Mouse (Mus musculus) frontal cortex, postnatal 36 days (tissue): ENCODE measurements around the gene Pdcd4.
A peak's percentile ranks its signal among the peaks of the same experiment; 100 is the strongest.

Source experiments
- DNase-seq, 2 experiments: peaks; one replicate each; pipeline ENCODE4 v3.0.0; 2022; ENCODE audit warnings: low spot score in 2 of 2

The Pdcd4 gene

DNA sequence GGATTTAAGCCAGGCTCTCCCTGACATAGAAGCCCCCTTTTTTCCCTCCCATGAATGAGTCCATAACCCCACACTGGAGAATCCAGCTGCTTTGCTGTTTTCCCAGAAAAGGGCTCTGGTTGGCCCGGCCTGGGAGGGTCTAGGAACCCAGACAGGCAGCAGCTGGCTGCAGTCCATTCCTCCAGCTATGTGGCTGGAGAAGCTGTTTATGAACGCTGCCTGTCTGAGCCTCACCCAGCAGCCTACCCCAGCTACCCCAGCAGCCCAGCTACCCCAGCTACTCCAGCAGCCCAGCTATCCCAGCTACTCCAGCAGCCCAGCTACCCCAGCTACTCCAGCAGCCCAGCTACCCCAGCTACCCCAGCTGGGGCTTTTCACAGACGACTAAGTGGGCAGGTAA is at the start of gene Pdcd4:
Gene Pdcd4, plus strand, starts transcription at position 171 of the 400 bp plus-strand sequence.
- no peak for DNase-seq

DNA sequence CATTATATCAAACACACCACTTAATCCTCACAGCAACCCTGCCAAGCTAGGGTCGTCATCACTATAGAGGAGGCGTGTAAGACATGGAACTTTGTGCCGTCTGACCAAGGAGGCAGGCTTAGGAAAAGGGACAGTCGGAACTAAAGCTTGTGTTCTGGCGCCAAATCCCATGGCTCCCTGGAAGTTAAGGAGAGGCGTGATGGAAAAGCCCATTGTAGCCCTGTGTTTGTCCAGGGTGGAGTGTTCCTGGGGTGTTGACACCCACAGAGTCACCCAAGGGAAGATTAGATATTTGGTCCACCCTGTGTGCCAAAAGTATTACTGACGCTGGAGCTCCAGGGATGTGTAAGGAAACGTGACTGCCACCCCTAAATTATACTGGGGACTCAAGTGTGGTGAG is 48.1 kb upstream of the Pdcd4 start:
- DNase-seq, result no peak

DNA sequence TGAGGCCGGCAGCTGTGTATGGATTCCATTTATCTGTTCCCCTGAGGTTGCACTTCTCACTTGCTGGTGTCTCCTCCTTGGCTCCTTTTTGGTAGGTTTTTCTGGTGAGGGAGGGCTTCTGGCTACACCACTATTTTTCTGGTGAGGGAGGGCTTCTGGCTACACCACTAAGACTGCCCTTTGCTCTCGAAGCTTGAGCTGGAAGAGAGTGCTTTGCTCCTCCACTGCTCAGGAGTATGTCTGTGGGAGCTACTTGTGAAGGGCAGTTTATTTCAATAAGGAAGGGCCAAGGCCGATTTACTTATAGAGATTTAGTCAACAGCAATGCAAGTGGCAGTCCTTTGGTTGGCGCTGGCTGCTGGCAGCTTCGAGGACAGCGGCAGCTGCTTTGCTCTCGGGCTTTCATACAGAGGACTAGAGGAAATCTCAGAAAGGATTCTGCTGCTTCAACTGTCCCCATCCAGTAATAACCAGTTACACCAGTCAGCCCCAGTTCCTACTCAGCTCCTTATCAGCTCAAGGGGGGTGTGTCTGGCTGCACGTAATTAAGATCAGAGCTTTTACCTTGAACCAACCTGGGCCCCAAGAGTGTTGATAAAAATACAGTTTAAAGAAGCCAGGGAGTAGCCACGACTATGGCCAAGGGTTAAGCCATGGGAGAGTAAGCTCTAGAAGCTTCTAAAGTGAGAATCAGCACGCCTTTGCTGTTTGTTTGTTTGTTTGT is 43.6 kb upstream of the Pdcd4 start:
- no peak for DNase-seq

DNA sequence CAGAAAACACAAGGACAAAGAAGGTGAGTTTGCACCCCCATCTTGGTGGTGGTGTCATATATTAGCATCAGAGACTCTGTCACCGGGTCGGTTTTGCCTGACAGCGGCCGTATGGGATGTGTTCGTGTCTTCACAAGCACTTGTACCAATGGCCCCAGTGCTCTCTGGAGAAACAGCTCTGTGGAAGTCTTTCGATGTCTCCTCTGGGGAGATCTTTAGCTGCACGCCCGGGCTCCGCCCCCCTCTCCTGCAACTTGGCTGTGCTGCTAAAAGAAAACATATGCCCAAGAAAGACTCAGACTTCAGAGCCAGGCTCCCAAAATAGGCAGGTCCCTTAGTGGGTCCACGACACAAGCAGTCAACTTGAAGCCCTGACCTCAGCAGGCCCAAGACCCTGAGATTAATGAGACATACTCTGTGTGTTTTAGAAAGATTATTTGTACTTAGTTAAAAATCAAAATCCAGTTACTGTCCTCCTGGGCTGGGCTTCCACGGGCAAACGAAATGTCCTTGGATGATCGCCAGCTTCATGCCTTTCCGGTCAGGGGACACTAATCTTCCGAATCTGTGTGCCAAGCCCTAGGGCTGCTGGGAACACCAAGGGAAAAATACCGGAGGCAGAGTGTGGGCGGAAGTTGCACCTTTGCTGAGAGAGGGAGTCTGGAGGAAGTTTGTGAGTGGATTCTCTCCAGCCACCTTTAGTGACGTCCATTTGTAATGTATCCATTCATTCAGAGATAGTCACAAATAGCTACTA is 41.7 kb upstream of the Pdcd4 start:
- peak; percentile 48 to 61 for DNase-seq

DNA sequence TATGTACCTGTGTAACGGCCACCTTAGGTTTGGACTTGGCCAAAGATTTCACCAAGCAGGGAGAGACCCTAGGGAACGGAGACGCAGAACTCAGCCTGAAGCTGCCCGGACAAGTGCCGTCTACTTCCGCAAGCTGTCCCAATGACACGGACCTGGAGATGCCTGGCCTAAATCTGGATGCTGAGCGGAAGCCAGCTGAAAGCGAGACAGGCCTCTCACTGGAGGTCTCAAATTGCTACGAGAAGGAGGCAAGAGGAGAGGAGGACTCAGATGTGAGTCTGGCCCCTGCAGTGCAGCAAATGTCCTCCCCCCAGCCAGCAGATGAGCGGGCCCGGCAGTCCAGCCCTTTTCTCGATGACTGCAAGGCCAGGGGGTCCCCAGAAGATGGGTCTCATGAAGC is 40.7 kb upstream of the Pdcd4 start:
- no peak for DNase-seq

DNA sequence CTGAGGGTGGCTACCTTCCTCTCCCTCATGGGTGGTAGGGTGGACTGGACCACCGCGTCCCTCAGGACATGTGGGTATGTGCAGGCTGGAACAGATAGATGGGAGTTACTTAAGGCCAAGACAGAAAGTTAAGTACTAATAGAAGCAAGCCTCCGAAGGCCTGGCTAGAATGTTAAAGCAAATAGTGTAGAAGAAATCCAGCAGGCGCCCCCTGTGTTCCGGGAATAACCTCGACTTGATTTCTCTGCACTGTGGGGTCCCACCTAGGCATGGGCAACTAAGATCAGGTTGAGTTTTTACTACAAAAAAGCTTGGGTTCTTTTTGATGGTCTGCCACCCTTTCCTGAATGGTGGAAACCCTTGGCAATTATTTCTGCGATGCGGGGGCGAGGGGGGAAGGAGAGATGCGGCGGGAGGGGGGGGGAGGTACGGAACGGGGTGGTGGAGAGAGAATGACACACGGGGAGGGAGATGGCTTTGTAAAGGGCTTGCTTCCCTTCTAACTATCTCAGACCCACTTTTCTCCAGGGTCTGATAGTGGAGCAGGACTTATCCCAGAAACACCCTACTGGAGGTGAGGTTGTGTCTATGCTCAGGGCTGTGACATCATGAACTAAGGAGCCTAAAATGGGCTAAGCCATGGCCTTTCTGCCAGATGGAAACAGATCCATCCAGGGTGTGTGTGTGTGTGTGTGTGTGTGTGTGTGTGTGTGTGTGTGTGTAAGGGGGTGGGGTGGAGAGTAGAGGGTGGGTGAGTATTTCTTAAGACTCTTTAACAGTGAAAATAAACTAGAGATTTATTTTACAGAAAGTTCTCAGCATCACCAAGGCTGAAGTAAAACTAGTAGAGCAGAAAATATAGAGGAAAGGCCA is 40.0 kb upstream of the Pdcd4 start:
- no peak for DNase-seq

DNA sequence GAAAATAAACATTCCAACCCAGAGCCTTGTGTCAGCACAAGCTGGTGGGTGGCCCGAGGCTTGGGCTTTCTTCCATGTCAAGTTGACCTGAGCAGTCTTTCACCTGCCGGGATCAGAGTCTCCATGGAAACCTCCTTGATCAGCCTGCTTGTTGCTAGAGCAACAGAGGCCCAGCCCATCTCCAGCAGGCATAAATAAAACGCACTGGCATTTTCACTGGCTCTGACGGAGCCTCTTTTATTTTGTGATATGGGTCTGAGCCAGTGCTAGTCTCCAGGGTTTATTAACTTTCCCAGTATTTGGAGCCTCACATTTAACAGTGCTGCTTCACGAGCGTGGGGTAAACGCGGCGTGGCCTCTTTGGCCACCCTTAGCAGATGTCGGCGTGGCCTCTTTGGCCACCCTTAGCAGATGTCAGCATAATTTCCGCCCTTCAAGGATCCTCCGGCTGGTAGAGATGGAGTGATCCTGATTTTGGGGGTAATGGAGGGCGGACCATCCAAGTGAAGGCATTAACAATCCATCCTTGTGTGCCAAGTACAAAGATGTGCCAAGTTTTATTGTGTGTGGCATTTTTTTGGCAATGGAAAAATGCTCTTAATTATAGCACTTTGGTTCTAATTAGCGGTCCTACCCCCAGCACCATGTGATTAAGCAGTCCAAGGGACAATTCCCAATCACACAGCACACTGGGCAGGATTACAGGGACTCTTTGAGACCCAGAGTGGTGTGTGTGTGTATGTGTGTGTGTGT is 39.2 kb upstream of the Pdcd4 start:
- peak; percentile 63 to 84 for DNase-seq

DNA sequence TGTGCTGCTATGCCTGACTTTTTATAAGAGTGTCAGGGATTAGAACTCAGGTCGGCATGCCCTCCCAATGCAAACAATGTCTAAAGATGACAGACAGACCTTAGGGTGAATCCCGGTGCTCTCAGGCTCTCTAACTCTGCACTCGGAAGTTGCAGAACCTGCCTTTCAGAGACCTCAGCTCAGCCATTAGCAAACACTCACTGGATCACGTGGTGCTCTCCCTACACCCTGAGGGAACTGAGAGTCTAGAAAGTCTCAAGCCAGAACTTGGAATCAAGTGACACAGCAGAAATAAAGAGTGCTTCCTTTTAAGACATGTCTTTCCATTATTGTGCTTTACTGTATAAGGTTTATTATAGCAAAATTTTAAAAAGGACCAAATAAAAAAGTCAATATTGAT is 37.1 kb upstream of the Pdcd4 start:
- DNase-seq, result no peak

DNA sequence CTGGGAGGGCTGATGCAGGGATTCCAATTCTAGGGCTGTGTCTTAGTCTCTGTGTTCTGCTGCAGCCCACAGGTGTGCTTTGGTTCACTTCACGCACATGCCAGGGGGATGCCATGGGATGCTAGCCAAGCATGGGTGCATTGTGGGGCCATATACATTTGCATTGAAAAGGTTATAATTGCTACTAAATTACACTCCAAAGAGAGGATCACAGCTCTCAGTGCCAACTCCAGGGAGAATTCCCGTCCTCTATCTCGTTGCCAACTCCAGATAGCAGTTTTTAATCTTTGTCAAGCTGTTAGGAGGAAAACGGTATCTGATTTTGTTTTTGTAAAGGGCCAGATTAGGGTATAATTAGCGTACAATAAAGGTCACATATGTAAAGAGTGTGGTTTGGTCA is 36.2 kb upstream of the Pdcd4 start:
- DNase-seq, result no peak

DNA sequence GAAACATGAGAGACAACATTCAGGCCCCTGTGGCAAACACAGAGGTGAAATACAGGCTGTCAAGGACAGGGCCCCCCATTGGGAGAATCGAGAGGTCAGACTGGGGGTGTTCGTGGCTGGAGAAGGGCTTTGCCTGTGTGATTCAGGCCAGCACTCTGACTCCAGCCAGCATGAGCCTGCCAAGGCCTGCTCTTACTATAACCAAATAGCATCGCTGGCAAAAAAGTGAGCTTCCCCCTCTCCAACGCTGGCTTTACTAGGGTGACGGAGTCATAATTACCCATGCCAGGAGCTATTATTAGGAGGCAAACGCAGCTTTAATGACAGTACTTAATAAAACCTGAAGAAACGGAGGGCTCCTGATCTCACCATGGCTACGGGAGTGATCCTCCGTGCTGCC is 35.2 kb upstream of the Pdcd4 start:
- no peak for DNase-seq

DNA sequence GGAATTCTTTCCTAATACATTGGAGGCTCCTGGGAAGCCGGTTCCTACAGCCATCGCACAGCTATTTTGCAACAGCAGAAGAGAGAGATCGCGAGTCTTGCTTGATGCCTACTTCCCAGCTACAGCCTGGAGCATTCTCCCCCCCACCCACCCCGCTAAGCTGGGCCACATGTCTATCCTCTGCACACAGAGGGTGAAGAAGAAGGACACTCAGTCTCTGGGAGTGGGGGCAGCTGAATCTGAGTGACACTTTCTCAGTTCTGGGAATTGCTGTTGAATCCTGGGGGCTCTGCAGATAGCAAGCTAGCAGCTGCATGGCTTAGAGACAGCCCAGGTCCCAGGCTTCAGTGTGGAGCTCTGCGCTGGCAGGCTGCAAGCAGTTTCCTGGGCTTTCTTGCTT is 34.1 kb upstream of the Pdcd4 start:
- no peak for DNase-seq

DNA sequence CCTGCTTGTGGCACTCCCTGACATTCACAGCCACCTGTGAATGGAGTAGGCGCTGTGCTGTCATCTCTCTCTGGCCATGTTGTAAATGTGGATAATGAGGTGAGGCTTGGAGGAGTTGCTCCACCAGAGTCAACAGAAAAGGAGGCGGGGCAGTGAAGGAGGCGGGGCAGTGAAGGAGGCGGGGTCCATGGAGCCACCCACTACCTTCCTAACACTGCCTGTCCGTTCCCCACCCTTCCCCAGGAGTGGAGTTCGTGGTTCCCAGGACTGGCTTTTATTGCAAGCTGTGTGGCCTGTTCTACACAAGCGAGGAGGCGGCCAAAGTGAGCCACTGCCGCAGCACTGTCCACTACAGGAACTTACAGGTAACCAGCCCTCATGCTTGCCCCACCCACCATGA is 32.9 kb upstream of the Pdcd4 start:
- no peak for DNase-seq

DNA sequence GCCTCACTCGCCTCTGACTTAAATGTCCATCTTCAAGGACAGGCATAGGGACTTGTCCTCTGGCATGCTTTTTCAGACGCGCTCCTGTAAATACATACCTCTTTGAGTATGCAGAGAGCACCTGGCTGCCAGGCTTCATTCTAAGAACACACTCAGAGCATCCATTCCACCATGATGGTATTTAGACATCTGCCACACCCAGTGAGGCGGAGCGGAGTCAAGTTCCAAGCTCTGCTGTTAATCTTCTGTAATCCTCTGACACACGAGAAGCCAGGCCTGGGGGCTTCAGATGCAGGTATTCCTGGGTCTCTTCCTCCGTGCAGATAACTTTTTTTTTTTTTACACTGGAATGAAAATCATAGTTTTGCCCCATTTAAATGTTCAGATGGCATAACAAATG is 32.4 kb upstream of the Pdcd4 start:
- DNase-seq, result no peak

DNA sequence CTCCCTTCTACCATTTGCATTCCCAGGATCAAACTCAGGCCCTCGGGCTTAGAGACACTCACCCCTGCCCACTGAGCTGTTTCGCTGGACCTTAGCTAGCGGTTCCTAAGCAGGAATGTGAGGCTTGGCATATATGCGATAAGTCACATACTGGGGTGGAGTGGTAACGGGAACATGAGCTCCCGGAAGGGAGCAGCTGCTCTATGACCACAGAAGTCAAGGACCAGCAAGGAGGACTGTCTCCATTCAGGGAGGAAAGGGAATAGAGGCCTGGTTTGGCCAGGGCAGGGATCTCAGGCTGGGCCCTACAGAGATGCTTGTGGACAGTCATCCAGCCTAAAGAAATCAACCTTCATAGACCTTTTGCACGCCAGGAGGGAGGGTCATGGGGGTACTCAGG is 30.7 kb upstream of the Pdcd4 start:
- DNase-seq, result no peak

DNA sequence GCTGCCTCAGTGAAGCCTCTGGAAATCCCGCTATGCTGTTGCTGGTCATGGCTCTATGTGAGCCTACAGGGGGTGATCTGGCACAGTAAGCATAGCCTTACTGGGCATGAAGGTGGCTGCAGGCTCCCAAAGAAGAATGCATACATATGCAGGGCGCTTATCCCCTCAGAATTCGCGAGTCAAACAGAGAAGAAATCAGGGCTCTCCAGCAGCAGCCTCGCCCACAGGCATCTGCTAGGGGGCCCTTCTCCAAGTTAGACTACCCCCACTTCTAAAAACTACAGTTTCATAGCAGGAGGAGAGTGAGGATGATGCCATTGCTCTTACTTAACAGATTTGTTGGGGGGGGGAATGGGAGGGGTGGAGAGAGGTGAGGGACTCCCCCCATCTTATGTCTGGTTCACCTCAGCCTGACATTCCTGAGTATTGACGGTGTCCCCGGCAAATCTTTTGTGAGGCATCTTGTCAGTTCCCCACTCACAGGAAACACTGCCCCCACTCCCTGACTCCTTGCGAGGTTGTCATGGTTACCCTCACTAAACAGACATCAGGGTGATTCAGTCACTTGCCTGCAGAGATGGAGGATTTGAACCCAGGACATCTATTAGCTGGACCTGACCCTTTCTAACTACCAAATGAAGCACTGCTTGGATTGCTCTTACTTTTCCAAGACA is 29.3 kb upstream of the Pdcd4 start:
- DNase-seq, result peak in 1 of 2 experiments; percentile 57

DNA sequence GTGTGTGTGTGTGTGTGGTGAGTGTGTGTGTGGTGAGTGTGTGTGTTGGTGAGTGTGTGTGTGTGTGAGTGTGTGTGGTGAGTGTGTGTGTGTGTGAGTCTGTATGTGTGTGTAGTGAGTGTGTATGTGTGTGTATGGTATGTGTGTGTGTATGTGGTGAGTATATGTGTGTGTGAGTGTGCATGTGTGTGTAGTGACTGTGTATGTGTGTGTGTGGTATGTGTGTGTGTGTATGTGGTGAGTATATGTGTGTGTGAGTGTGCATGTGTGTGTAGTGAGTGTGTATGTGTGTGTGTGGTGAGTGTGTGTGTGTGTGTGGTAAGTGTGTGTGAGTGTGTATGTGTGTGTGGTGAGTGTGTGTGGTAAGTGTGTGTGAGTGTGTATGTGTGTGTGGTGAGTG is 24.8 kb upstream of the Pdcd4 start:
- DNase-seq, result no peak

DNA sequence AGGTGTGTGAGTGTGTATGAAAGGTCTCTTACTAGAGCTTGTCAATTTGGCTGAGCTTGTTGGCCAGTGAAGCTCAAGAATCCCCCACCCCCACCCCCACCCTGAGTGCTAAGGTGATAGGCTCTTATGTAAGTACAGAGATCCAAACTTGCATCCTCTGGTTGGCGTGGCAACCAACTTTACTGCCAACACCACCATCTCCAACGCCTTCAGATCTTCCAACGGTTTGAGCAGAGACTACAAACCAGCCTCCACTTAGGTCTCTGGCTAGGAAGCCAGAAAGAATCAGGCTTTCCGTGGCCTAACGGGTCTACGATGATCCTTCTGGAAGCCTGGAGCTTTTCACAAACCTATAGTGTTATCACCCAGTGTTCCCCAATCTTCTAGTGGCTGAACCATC is 23.9 kb upstream of the Pdcd4 start:
- DNase-seq, result peak in 1 of 2 experiments; percentile 67

DNA sequence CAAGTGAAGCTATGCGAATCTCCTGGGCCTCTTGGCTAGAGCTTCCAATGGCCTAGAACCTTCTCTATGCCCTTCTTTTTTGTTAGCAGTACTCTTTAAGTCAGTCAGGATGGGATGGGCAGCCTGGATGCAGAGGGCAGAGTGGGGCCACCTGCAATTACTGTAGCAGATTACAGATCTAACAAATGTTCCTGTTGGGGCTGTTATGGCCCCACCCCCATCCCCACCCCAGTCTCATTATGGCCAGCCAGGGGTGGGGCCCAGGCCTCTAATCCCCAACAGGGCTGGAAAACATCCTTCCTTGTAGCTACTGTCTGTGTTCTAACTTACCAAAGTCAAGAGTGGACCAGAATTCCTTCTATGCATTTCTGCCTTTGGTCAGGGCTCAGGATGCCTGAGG is 23.2 kb upstream of the Pdcd4 start:
- DNase-seq, result no peak

DNA sequence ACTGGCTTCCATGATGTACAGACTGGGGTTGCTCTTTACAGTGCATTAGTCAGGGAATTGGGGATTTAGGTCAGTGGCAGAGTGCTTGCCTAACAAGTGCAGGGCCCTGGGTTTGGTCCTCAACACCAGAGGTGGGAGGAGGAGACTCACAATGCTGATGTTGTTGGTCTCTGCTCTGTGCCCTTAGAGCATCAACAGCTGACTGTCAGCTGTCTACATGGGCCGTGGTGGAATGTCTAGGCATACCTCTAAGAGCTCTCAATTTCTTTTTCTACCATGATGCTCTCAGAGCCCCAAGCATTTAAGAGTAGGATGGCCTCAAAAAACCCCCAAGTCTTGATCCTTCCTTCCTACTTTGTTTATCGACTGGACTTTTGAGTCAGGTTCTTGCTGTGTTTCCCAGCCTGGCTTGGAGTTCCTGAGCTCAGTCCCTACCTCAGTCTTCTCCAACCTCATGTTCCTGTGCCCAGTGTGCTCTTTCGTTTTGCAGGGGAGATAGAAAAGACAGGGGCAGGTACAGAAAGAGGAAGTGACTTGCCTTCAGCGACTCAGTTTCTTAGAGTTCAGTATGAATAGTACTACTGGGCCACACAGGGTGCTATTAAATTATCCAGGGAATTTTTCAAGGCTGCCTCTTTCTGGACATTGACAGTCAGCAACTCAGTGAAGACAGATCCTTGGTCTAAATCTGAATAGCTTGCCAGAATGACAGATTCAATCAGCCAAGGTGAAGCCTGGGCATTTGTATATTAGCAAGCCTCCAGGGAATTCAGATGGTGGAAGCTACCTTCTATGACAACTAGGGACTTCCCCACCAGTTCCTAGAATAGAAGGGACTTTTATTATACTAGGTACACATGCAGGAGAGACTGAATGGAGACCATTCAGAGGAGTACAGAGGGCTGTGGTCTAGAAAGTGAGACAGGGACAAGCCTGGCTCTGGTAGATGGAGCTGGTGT is 22.3 kb upstream of the Pdcd4 start:
- DNase-seq, result no peak

DNA sequence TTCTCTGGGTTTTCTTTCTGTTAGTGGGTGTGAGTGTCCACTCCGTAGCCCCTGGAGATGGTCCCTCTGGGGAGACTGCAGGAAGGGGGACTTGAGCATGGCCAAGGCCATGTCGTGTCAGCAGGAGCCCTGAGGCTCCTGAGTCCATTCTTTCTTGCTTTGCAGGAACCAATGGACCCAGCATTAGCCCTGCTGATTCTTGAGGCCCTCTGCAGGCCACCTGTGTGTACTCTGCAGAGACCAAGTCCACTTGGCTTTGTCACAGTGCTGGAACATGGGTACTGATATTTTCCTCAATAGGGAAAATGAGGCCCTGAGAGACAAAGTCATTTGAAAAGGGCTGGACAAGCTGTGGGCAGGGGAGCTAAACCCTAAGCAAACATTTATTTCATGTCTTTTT is 21.5 kb upstream of the Pdcd4 start:
- no peak for DNase-seq
